Mouse (Mus musculus) olfactory bulb, adult 2 months (tissue): ENCODE results near the gene Zfp189. TPM values are rescaled to one million over a fixed set of nuclear protein-coding genes. Genes with fewer than 3 reads are reported as not detected.

Source experiments
- H3K27ac ChIP-seq: fragments of 200-500 bp; 2 replicates; pipeline ENCODE4 v1.5.1; 2012; ENCODE audit warnings: low read depth, low read length; ENCODE audit not compliant: insufficient read depth
- H3K4me1 ChIP-seq: fragments of 200-500 bp; 2 replicates; pipeline ENCODE4 v1.6.1; 2012; ENCODE audit warnings: low read length; ENCODE audit not compliant: control insufficient read depth, insufficient read depth
- H3K4me3 ChIP-seq: fragments of 200-500 bp; 2 replicates; pipeline ENCODE4 v1.5.1; 2012; ENCODE audit warnings: mild to moderate bottlenecking, low read depth, low read length, moderate library complexity; ENCODE audit not compliant: insufficient read depth
- CTCF ChIP-seq: fragments of 200-500 bp; IDR thresholded peaks from 2 replicates; pipeline ENCODE4 v1.5.1; 2012; ENCODE audit warnings: low read depth, mild to moderate bottlenecking, low read length, moderate library complexity; ENCODE audit not compliant: insufficient read depth
- POLR2A ChIP-seq: fragments of 200-500 bp; IDR thresholded peaks from 2 replicates; pipeline ENCODE4 v1.6.1; 2012; ENCODE audit warnings: mild to moderate bottlenecking, low read depth, low read length, moderate library complexity; ENCODE audit not compliant: insufficient read depth
- WGBS: fragments of 180-500 bp; shearing (Covaris S2); methylation state at CpG from one replicate; pipeline ENCODE4 v1.1.7; 2018; 5-methylcytosine and 5-hydroxymethylcytosine counted together
- polyA plus RNA-seq: library from polyadenylated mRNA; stranded (reverse); fragments of >200 nt; gene quantifications from 2 replicates; pipeline ENCODE4 v1.2.4, GENCODE M21; 2012; ENCODE audit warnings: low replicate concordance; ENCODE audit not compliant: missing spikeins, insufficient read depth, insufficient read length

Gene Zfp189
- polyA plus RNA-seq, 1 experiment, result not detected

DNA sequence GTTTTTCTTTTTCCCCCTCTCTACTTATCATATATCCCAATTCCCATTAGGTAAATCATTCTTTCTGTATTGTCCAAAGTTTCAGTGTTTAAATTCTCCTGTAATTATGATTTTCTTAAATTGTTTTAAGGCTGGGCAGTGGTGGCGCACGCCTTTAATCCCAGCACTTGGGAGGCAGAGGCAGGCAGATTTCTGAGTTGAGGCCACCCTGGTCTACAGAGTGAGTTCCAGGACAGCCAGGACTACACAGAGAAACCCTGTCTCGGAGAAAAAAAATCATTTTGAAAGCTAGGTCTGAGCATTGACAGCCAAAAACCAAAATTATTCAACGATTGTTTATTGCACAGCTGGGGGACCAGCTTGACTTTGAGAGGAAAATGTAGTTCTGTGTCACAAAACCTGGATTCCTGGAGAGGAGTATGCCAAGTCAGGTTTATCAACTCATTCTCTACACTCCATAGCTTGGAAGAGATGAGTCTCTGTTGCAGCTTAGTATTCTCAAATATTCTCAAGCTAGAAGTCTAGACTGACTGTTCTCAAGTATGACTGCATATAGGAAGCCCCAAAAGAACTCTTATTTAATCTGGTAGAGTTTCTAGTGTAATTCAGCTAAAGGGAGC lies 14.8 kb downstream of the Zfp189 start:
- WGBS, result 92% methylated on average over 4 of the region's 4 CpGs
- H3K27ac ChIP-seq, result no peak overlapping the region
- no peaks in the 10 kb centered on the region for H3K4me1 ChIP-seq
- H3K4me3 ChIP-seq, result no peak overlapping the region
- TF ChIP-seq POLR2A, result no peak
- no peak for TF ChIP-seq CTCF

DNA sequence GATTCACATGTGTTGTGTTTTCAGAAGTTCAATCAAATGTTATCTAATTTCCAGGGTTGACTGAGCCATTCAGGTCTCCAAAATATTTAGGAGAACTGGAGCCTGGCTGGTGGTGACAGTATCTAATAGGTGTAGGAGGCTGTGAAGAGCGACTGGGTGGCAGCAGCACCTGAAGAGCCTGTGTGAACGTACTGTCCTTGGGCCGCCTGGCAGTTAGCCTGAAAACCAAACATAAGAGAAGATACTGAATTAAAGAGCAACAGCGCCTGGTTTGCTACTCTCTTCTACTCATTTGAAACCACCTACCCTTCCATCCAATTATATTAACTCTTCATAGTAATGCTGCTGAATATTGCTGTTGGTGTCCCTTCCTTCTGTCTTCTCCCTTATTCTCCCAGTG lies 15.7 kb downstream of the Zfp189 start:
- no peak overlapping the region for H3K4me3 ChIP-seq
- no peak for TF ChIP-seq POLR2A
- TF ChIP-seq CTCF, result no peak
- no peak overlapping the region for H3K27ac ChIP-seq
- WGBS, result 93% methylated on average over 4 of the region's 4 CpGs
- no peaks in the 10 kb centered on the region for H3K4me1 ChIP-seq

DNA sequence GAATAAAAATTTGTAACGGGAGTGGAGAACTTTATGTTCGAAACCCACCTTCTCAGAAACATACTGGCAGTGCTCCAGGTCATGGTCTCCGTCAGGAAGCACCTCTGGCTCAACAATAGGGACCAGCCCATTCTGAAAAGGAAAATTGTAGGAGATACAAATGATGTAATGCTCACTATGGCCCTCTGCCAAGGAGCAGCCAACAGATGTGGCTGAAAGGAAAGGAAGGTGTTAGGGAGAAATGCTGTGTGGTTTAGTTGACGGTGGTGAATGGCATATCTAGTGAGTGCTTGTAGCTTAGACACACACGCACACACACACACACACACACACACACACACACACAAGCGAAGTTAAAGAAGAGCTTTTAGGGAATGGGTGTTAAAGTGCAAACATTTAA lies 18.7 kb downstream of the Zfp189 start:
- Histone ChIP-seq H3K4me3 (no peak overlapping the region), H3K4me1 (no peaks in the 10 kb centered on the region), H3K27ac (no peak overlapping the region)
- WGBS, result 52% methylated on average over 6 of the region's 6 CpGs
- TF ChIP-seq POLR2A (no peak), CTCF (no peak)

DNA sequence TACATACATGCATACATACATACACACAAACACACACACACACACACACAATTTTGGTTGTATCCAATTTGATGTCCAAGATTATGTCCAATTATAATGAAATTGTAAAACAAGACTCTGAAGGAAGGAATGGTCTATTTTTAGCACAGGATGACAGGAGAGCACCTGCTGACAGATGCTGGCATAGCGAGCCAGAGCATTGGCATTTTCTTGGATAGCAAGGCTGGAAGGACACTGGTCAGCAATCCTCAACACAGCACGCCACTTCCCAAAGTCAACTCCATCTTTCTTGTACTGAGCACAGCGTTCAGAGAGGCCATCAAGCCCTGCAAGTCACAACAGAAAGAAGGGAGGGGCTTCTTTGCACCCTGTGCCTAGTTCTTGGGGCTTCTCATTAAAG lies 20.0 kb downstream of the Zfp189 start:
- no peak overlapping the region for H3K27ac ChIP-seq
- WGBS, result 83% methylated on average over 3 of the region's 3 CpGs

DNA sequence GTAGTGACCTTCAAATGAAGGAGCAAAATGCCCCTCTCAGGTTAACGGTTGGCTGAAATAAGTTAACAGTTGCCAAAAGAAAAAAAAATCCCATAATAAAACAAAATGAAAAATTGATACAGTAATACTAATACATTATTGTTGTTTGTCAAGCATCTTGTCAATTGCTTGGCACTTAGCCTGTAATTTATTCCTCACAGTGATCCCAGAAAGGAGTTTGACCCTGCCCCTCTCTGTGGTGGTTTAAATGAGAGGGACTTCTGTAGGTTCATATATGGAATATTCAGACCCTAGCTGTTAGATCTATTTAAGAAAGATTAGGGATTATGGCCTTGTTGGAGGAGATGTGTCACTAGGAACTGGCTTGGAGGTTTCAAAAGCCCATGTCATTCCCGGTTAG lies 25.1 kb downstream of the Zfp189 start:
- TF ChIP-seq CTCF, result no peak
- TF ChIP-seq POLR2A, result no peak
- no peak overlapping the region for H3K27ac ChIP-seq
- WGBS, result 85% methylated on average over 2 of the region's 2 CpGs
- no peak overlapping the region for H3K4me3 ChIP-seq
- no peaks in the 10 kb centered on the region for H3K4me1 ChIP-seq

More for the DNA sequence above, 20.0 kb downstream of the Zfp189 start:
- Histone ChIP-seq H3K4me1 (no peaks in the 10 kb centered on the region), H3K4me3 (no peak overlapping the region)
- no peak for TF ChIP-seq POLR2A
- no peak for TF ChIP-seq CTCF

DNA sequence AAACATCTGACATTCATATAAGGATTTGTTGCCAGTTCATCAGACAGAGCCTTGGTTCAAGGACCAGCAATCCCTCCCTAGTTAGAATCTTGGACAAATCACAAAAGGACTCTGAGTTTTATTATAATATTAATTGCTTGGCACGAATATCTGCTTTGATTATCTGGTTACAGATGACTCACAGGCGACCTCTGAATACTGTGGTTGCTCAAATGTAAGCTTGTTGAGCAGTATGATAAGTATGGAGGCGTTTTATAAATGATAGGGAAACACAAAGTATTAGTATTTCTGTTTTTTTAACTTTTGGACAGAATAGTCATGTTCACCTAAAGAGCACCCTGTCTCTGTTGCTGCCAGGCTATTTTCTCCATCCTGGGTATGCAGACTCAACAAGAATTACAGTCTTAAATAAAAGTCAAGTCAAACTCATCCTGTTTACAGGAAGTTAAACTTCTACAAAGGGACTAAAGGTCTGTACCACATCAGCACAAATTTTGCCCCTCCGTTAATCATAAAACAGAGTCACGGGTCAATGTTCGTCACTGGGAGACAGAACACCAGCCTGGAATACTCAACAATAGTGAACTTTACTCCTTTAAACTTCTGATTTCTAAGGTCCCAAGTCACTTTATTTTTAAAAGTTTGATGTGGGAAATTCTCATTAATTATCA lies 26.0 kb downstream of the Zfp189 start:
- Histone ChIP-seq H3K4me3 (no peak overlapping the region), H3K27ac (no peak overlapping the region), H3K4me1 (no peaks in the 10 kb centered on the region)
- 69% methylated on average over 6 of the region's 6 CpGs for WGBS
- TF ChIP-seq CTCF (no peak), POLR2A (no peak)

DNA sequence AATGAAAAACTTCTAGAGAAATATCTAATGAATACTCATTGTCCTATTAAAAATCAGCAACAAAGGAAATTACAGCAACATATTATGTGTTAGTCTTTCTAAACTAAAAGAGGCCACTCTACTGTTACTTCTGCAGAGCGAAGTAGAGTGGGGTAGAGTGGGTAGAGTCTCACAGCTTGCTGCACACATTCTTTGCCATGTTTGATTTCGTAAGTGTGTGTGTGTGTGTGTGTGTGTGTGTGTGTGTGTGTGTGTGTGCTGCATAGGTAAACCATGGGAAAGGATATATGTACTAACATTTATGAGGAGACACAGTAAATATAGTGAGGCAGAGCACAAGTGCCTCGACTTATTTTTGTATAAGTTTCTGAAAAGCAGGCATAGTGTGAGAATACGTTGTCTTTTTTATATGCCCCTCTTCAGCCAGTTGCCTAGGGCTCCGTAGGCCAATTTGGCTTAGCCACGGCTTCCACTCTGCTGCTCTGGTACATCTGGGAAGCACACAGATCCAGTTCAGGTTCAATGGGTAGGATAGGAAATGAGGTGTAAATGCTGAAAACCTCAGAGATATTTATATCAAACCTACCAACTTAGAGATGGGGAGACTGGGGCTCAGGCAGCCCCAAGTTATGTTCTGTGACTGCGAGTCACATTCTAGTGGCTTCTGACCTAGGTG lies 26.7 kb downstream of the Zfp189 start:
- H3K4me3 ChIP-seq, result no peak overlapping the region
- H3K27ac ChIP-seq, result no peak overlapping the region
- TF ChIP-seq POLR2A, result no peak
- TF ChIP-seq CTCF, result no peak
- no peaks in the 10 kb centered on the region for H3K4me1 ChIP-seq
- WGBS, result 85% methylated on average over 7 of the region's 7 CpGs

DNA sequence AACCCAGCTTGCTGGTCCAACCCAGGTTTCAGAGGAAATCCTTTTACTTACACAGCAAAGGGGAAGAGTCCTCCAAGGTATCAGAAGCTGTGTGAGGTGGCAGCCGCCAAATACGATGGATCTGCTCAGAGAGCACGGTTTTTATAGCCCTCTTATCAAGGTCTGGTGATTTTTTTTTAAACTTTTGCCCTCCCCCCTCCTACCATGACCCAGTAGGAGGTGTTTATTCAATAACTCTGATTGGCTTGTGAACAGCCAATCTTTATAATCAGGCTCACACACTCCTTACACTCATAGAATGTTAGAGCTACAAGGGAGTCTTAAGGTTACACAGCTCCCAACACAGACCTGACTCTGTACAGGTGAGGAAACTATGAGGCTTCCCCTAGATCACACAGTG lies 28.4 kb downstream of the Zfp189 start, which contains the start of gene Aldob:
Gene Aldob, minus strand, starts transcription at position 164 of the 400 bp plus-strand sequence.
- no peak within 1 kb of the TSS for H3K4me3 ChIP-seq
- H3K27ac ChIP-seq, result no peak within 1 kb of the TSS
- WGBS, result 70% methylated on average over 3 of the region's 3 CpGs
- no peaks in the 10 kb centered on the region for H3K4me1 ChIP-seq
- TF ChIP-seq POLR2A (no peak), CTCF (no peak)

DNA sequence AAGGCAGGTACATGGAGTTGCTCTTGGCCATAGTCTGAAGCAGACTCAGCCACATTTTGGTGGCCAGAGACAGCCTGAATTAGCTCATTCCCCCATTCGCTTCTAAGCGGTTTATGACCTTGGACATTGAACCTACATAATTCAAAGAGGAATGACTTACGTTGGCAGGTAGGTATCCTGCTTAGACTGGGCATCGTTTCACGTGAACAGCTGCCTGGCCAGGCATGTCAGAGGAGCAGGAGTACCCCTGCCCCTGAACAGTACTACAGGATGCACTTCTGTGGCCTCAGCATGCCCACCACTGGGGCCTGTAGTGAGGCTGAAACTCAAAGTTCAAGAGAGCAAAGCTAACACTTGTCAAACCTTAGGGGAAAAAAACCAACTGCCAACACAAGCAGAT lies 32.4 kb downstream of the Zfp189 start:
- Histone ChIP-seq H3K27ac (no peak overlapping the region), H3K4me1 (no peaks in the 10 kb centered on the region), H3K4me3 (no peak overlapping the region)
- WGBS, result 95% methylated on average over 5 of the region's 5 CpGs
- TF ChIP-seq CTCF, result no peak
- no peak for TF ChIP-seq POLR2A
